Mouse (Mus musculus) granulocyte monocyte progenitor cell, adult 5-6 weeks (primary cell): ENCODE results near the gene Bscl2. TPM values are rescaled to one million over a fixed set of nuclear protein-coding genes. Genes with fewer than 3 reads are reported as not detected.

Experiments
- ATAC-seq: replicated peaks from 2 replicates; pipeline ENCODE4 v1.8.0; 2016; ENCODE audit warnings: mild to moderate bottlenecking, moderate TSS enrichment, inconsistent platforms; ENCODE audit not compliant: poor library complexity, severe bottlenecking
- total RNA-seq, 2 experiments: library from RNA; stranded (forward) in 1 of 2; stranded (reverse) in 1 of 2; fragments of 200-712, 200-1000 nt in 1 of 2; fragments of >200 nt in 1 of 2; fragmentation: Nextera tagmentation in 1 of 2; gene quantifications; 2 replicates each; pipeline ENCODE4 v1.2.3; 2014 to 2017

Gene Bscl2
- total RNA-seq (2014; fragmentation: Nextera tagmentation): 61.8 and 89.4 TPM in 2 replicates
- 33.9 and 34.6 TPM in 2 replicates for total RNA-seq (2017)

GRCm38 (mm10) chr19:8837251-8837791 is at the start of gene Bscl2:
Bscl2 (plus strand) TSS chr19:8837467.
- ATAC-seq: peak; percentile 87

- ATAC-seq: no peak
Observed at GRCm38 (mm10) chr19:8788521-8788920, 48.7 kb upstream of the Bscl2 start.

- ATAC-seq: no peak
Observed at GRCm38 (mm10) chr19:8789171-8789570, 48.1 kb upstream of the Bscl2 start.

- no peak for ATAC-seq
Observed at GRCm38 (mm10) chr19:8790171-8790570, 47.1 kb upstream of the Bscl2 start.

- peak; percentile 75 for ATAC-seq
Observed at GRCm38 (mm10) chr19:8798264-8798946, 38.9 kb upstream of the Bscl2 start, which contains the start of gene Polr2g. Polr2g (minus strand) TSS chr19:8798577.

- ATAC-seq: no peak
Observed at GRCm38 (mm10) chr19:8798947-8799315, 38.3 kb upstream of the Bscl2 start.

GRCm38 (mm10) chr19:8802130-8802821 is 35.0 kb upstream of the Bscl2 start, which contains the start of gene Zbtb3:
Zbtb3 (plus strand) TSS chr19:8802555.
- peak; percentile 81 for ATAC-seq

- ATAC-seq: no peak
Observed at GRCm38 (mm10) chr19:8803204-8803780, 34.0 kb upstream of the Bscl2 start.

GRCm38 (mm10) chr19:8803879-8804660 is 33.2 kb upstream of the Bscl2 start:
- ATAC-seq: peak; percentile 23

GRCm38 (mm10) chr19:8806810-8807209 is 30.5 kb upstream of the Bscl2 start:
- no peak for ATAC-seq

- ATAC-seq: no peak
Observed at GRCm38 (mm10) chr19:8815812-8816211, 21.5 kb upstream of the Bscl2 start.

- ATAC-seq: no peak
Observed at GRCm38 (mm10) chr19:8817001-8817400, 20.3 kb upstream of the Bscl2 start.

GRCm38 (mm10) chr19:8818301-8818798 is 18.9 kb upstream of the Bscl2 start:
- no peak for ATAC-seq

GRCm38 (mm10) chr19:8818801-8819595 is 18.3 kb upstream of the Bscl2 start, which contains the start of gene Ttc9c:
Ttc9c (minus strand) TSS chr19:8819333.
- ATAC-seq: peak; percentile 74

- ATAC-seq: peak; percentile 80
Observed at GRCm38 (mm10) chr19:8819596-8820423, 17.5 kb upstream of the Bscl2 start, which contains the start of gene Hnrnpul2. Hnrnpul2 (plus strand) TSS chr19:8820010.

- no peak for ATAC-seq
Observed at GRCm38 (mm10) chr19:8820424-8820956, 16.8 kb upstream of the Bscl2 start.

- ATAC-seq: no peak
Observed at GRCm38 (mm10) chr19:8821146-8821545, 16.1 kb upstream of the Bscl2 start.

- ATAC-seq: no peak
Observed at GRCm38 (mm10) chr19:8822696-8823095, 14.6 kb upstream of the Bscl2 start.
